Mouse (Mus musculus) gastrocnemius, postnatal 14 days (tissue): Measurements from ENCODE around the gene Il12rb1. TPM values are rescaled to one million over a fixed set of nuclear protein-coding genes. Genes with fewer than 3 reads are reported as not detected.
A peak's percentile ranks its signal among the peaks of the same experiment; 100 is the strongest.

Experiments used
- DNase-seq: peaks from one replicate; pipeline ENCODE4 v3.0.0; 2021; ENCODE audit warnings: mixed read lengths
- intact Hi-C: fragments of 180-260 bp; cut with DNase I; formaldehyde crosslinking; loops from one replicate; pipeline ENCODE4 v1.15.1; 2025; ENCODE audit warnings: low total_unique reads
- microRNA-seq, 2 experiments: library from miRNA; unstranded; fragments of <30 nt; microRNA quantifications; one replicate each; pipeline ENCODE4 v1.2.0; 2021
- total RNA-seq, 2 experiments: library from RNA; stranded (reverse); gene quantifications; 2 replicates each; pipeline ENCODE4 v1.2.3; 2021

Il12rb1 gene
- total RNA-seq, 2 experiments from 2014 or later = 0.09 TPM; not detected in 1

DNA sequence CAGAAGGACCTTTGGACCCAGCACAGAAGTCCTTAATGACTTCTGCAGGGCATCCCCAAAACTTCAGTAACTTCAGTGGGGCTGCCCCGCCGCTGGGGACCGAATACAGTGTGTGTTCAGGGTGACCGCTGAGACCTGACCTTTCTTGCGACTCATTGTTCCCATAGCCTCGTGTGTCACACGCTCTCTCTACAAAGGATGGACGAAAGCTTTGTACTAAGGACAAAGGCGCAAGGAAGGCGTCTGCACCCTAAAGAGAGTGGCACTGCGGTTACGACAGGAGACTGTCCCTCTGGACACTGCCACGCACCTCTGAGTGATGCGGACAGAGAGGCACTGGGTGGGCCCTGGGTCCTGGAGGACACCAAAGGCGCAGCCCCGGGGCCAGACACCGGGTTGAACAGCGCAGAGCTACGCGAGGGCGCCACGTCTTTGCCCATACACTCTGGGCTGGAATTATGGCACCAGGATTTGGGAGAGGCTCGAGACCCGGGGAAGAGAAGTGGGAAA is 56.5 kb downstream of the Il12rb1 start:
- intact Hi-C loops = no loop called here
- no peak for DNase-seq

DNA sequence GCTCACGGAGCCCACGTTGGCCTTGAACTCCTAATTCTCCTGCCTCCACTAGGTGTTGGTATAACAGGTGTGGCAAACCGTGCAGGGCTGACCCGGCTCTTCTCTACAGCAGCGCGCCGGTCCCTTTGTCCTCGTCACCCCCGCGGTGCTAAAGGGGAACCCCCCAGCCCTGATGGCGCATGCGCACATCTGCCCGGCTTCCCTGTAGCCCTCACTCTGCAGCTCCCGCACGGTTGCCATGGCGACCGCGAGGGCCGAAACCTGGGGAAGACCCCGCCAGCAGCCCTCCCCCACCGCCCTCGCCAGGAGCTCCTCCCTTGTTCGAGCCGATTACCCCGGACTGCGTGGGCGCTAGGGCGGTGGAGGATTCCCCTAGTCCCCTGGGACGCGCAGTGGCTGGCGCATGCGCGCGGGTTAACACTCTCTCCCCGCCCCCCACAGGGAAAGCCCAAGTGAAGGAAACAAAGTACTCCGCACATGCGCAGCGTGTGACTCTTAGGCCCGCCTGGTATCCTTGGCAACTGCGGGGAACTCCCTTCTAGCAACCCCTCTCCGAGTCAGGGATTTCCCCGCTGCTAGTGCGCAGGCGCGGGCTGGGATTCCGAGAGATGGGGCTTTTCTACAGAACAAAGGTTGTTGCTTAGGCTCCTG is 57.2 kb downstream of the Il12rb1 start:
- peak; percentile 98 for DNase-seq
- intact Hi-C loops = no loop called here

DNA sequence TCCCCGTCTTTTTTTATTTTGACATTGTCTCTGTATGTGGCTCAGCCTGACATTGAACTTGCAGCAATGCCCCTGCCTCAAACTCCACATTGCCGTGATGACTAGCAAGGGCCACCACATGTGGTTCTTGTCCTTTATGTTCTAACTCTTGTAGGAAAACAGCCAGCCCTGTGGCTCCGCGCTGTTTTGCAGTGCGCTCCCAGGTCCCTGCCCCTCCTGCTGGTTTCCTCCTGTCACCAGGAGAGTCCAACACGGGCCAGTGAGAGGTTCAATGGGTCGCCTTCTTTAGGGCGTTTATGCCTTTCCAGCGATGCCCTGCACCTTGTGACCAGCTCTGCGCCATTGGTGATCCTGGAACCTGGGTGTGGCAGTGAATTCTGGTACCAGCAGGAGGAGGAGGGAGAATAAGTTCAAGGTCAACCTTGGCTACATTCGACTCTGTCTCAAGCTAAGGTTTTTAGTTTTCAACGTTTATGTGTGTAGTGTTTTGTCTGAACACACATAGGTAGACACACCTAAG is 57.8 kb downstream of the Il12rb1 start:
- DNase-seq = no peak
- intact Hi-C loops = no loop called here

DNA sequence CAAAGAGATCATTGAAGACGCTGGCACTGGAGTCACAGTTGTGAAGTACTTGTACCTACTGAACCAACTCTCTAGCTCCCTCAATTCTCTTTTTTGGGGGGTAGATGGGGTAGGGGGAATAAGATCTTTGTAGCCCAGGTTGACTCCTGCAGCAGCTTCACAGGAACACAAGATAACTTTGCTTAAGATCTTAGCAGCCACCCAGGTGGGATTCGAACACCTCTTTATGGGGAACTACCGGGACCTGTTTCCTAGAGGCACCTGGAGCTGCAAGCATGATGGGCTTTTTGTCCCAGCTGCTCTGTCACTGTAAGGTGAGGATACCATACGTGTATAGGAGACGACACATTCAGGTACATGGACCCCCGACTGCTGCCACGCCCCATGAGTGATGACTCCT is 58.3 kb downstream of the Il12rb1 start:
- intact Hi-C loops = no loop called here

DNA sequence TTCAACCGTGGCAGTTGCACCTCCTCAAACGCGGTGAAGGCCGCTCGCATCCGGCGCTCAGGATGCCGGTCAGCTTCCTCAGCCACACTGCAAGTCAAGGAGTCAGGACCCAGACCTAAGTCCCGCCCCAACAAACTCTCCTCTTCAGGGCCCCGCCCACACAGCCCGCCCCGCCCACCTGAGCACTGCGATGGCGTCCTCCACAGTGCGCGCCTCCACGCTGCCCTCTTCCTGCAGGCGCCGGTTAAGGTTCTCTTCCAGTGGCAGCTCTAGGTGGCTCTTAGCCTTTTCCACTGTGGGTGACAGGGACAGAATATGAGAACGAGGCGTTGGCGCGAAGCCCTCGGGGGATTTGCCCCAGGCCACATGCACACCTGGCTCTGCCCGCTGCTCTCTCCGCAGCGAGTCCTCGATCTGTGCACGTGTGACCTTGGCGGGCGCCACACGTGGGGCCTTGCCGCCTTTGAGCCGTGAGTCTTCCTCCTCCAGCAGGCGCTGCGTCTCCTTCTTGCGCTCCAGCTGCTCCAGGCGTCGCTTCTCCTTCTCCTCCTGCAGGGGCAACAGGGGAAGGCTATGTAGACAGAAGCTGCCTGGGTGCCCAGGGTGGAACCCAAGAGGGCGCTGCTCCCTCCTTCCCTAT is 60.4 kb downstream of the Il12rb1 start:
- no peak for DNase-seq
- intact Hi-C loops = loop anchor here (2.0 kb wide), 1 partner anchor 24 kb away; no protein-coding TSS in a partner anchor

More for the DNA sequence above, 58.3 kb downstream of the Il12rb1 start:
- DNase-seq = no peak

DNA sequence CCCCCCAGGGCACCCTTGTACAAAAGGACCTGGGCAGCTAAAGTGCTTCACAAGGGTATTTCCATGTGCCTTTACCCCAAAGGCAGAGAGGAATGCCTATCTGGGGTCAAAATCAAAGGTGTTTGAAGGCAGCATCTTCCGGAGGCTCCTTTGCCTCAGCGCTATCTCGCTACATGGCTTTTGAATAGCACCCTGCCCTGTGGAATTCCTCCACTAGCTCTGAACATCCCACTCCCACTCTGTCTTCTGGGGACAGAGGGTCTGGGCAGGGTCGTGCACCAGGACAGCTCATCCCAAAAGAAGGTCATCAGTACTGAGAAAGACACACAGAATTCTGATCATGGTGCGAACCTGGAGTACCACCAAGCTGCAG is 60.9 kb downstream of the Il12rb1 start:
- DNase-seq = no peak
- intact Hi-C loops = loop anchor here (2.0 kb wide), 1 partner anchor 24 kb away; no protein-coding TSS in a partner anchor

DNA sequence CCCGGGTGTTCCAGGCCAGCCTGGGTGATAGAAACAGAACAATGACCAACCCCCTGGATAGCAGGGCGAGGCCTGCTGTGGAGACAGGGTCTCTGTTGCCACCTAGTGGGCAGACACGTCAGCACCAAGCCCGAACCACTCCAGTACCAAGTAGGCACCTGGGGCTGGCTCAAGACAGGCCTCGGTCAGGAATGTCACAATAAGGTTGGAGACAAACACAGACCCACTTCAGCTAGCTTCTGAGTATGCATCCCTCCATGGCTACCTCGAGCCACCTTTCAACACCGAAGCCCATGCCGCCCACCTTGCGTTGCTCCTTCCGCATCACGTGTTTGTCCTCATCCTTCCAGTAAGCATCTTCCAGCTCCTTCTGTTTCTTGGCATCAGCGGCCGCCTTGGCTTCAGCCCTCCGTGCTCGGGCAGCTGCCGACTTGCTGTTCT is 61.4 kb downstream of the Il12rb1 start:
- intact Hi-C loops = loop anchor here (2.0 kb wide), 1 partner anchor 25 kb away; no protein-coding TSS in a partner anchor
- peak; percentile 77 for DNase-seq

Small RNA genes within 50 kb of the gene (microRNA-seq; reads per million reads assigned to microRNA genes)
- 0 to 0.64 reads per million in 2 experiments for gene Mir7240

Other genes starting within 250 kb of the Il12rb1 start
- 10 to 100 TPM; 18.7 to 24.7 TPM for gene Isyna1, start 214.1 kb upstream of the Il12rb1 start, total RNA-seq
- gene Ssbp4, start 199.6 kb upstream of the Il12rb1 start, total RNA-seq = 10 to 100 TPM; 22.9 to 25.7 TPM
- under 1 TPM; 0.53 to 0.88 TPM for gene Lrrc25, start 192.3 kb upstream of the Il12rb1 start, total RNA-seq
- not detected for gene Gdf15, start 176.0 kb upstream of the Il12rb1 start, total RNA-seq
- 10 to 100 TPM; 18.2 to 21.6 TPM for gene Pgpep1, start 148.1 kb upstream of the Il12rb1 start, total RNA-seq
- 10 to 100 TPM; 65.9 to 77.0 TPM for gene Lsm4, start 135.2 kb upstream of the Il12rb1 start, total RNA-seq
- 10 to 100 TPM; 73.5 to 87.4 TPM for gene Jund, start 109.5 kb upstream of the Il12rb1 start, total RNA-seq
- under 1 TPM in 1 of 2 experiments, not detected in 1; 0.04 TPM for gene Iqcn, start 105.0 kb upstream of the Il12rb1 start, total RNA-seq
- not detected for gene Gm3336, start 89.9 kb upstream of the Il12rb1 start, total RNA-seq
- 1 to 10 TPM; 2.9 to 3.4 TPM for gene Pde4c, start 84.7 kb upstream of the Il12rb1 start, total RNA-seq
- 10 to 100 TPM; 44.3 to 45.1 TPM for gene Rab3a, start 53.8 kb upstream of the Il12rb1 start, total RNA-seq
- gene Mpv17l2, start 47.5 kb upstream of the Il12rb1 start, total RNA-seq = 10 to 100 TPM; 28.3 to 31.9 TPM
- gene Pik3r2, start 31.7 kb upstream of the Il12rb1 start, total RNA-seq = 10 to 100 TPM; 23.0 to 27.9 TPM
- 1 to 10 TPM; 5.2 to 7.0 TPM for gene Mast3, start 3.4 kb upstream of the Il12rb1 start, total RNA-seq
- gene Arrdc2, start 31.3 kb downstream of the Il12rb1 start, total RNA-seq = 10 to 100 TPM in 1 of 2 experiments, 1 to 10 TPM in 1; 4.8 to 71.3 TPM
- 1 to 10 TPM; 5.4 to 6.6 TPM for gene Kcnn1, start 54.8 kb downstream of the Il12rb1 start, total RNA-seq
- 10 to 100 TPM; 50.3 to 50.9 TPM for gene Ccdc124, start 65.5 kb downstream of the Il12rb1 start, total RNA-seq
- under 1 TPM in 1 of 2 experiments, not detected in 1; 0.08 TPM for gene Slc5a5, start 84.3 kb downstream of the Il12rb1 start, total RNA-seq
- 1,000 to 10,000 TPM; 1,213 to 1,382 TPM for gene Rpl18a, start 89.0 kb downstream of the Il12rb1 start, total RNA-seq
- gene Map1s, start 97.5 kb downstream of the Il12rb1 start, total RNA-seq = 10 to 100 TPM; 13.8 to 15.5 TPM